Mouse (Mus musculus) heart, postnatal 0 days (tissue): Measurements from ENCODE around the gene Lrrc20.

Source experiments
- CTCF ChIP-seq: IDR thresholded peaks from 2 replicates; pipeline ENCODE4 v1.5.1; 2016; ENCODE audit warnings: antibody characterized with exemption, control low read depth, low read depth
- EP300 ChIP-seq: IDR thresholded peaks from 2 replicates; pipeline ENCODE4 v1.6.1; 2016; ENCODE audit warnings: antibody characterized with exemption, low read depth

DNA sequence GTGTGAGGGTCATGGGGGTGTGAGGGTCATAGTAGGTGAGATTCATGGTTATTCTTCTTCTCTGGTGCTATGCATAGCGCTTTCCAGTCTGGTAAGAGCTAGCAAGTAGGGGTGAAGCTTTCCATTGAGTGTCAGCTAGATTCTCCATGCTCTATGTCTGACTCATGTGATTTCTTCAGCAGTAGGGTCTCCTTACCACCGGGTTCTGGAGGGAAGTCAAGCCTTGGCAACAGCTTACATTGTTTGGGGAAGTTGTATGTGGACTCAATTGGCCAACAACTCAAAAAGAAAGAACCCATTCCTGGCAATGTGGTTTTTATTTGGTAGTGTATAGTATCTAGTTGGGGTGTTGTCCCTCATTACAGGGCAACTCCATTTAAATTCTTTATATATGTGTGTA lies 28.5 kb downstream of the Lrrc20 start:
- TF ChIP-seq CTCF (no peak), EP300 (no peak)
